Mouse (Mus musculus): ENCODE results near the gene Plppr4. TPM values are rescaled to one million over a fixed set of nuclear protein-coding genes. Genes with fewer than 3 reads are reported as not detected.

Gene Plppr4
- 19.2 and 23.4 TPM in 2 replicates for polyA plus RNA-seq (2014; fragmentation: Nextera tagmentation; extraction: Ambion mirVana)

DNA sequence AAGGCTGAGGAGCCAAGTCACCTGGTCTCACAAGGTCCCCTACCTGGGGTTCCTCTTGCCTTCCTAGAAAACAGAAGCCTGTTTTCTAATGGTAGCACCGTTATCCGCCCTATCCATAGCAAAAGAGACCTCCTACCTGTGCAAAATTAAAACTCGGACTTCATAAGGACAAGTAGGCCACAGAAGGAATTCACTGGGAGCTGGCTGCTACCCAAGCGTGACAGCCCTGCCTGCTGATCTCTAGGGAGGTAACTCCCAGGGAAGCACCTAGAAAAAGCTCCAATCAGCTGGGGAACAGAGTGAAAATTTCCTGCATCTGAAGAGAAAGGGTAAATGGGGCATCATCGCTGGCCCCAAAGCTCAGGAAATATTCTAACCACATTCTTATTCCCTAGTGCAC is at the start of gene Plppr4:
TSS of gene Plppr4 (minus strand) at position 349 of the 400 bp plus-strand sequence.
- Histone ChIP-seq H3K27ac (peak within 1 kb of the TSS; percentile 76), H3K27me3 (ENCODE audit: control insufficient read depth, insufficient read depth, low read length) (no peaks in the 10 kb centered on the region), H3K4me2 (replicated peaks) (peak within 1 kb of the TSS; percentile 66), H3K4me3 (replicated peaks; ENCODE audit: low read length) (peak within 1 kb of the TSS; percentile 66), H3K36me3 (replicated peaks; ENCODE audit: control insufficient read depth, insufficient read depth) (no peaks in the 10 kb centered on the region), H3K9me3 (ENCODE audit: control insufficient read depth, low read length) (no peaks in the 10 kb centered on the region), H3K4me1 (replicated peaks; ENCODE audit: control insufficient read depth, insufficient read depth, low read length) (peaks cover 6% of the 10 kb centered on the region), H3K9ac (peak within 1 kb of the TSS; percentile 82)
- ATAC-seq (ENCODE audit: low FRiP score) (no peak), DNase-seq (ENCODE audit: low spot score) (no peak)
- 29% methylated on average over 5 of the region's 5 CpGs for WGBS

DNA sequence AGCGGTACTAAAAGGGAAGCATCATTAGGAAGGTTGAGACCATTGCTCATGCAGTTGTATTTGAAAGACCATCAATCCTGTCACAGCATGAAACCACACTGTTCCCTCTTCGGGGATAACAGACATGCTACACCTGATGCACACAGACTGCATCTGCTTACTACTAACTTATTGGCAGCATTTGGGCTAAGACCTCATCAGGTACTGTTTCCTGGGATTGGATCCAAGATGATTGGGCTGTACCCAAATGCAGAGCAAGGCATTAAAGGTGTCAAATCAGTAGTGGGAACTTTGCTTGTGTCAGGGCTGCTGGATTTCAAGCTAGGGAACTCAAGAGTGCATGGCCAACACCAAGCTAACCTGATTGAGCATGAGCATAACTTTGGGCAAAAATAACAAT is 45.1 kb upstream of the Plppr4 start:
- 86% methylated on average over 2 of the region's 2 CpGs for WGBS
- H3K36me3 ChIP-seq (replicated peaks; ENCODE audit: control insufficient read depth, insufficient read depth), result no peaks in the 10 kb centered on the region
- no peaks in the 10 kb centered on the region for H3K4me1 ChIP-seq (replicated peaks; ENCODE audit: control insufficient read depth, insufficient read depth, low read length)

DNA sequence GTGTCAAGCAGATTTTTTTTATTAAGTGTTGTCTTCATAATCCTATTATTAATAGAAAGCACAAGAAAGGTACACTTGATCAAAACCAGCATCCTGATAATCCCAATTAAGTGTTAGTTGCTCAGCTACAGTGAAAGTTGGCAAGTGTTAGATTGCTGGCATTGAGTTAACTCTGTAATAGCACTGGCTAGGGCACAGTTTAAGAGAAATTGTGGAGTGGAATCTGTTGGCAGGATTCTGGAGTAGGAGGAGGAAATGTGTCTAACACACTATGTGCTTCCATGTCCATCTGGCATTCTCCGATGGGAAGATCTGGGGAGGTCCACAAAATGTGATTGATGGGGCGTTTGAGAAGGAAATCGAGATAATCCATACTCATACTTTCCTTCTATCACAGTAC is 43.1 kb upstream of the Plppr4 start:
- DNase-seq (ENCODE audit: low spot score) (no peak), ATAC-seq (ENCODE audit: low FRiP score) (no peak)
- Histone ChIP-seq H3K9me3 (ENCODE audit: control insufficient read depth, low read length) (no peaks in the 10 kb centered on the region), H3K9ac (no peak overlapping the region), H3K27me3 (ENCODE audit: control insufficient read depth, insufficient read depth, low read length) (no peaks in the 10 kb centered on the region), H3K36me3 (replicated peaks; ENCODE audit: control insufficient read depth, insufficient read depth) (no peaks in the 10 kb centered on the region), H3K4me3 (replicated peaks; ENCODE audit: low read length) (no peak overlapping the region), H3K4me2 (replicated peaks) (no peak overlapping the region), H3K27ac (no peak overlapping the region), H3K4me1 (replicated peaks; ENCODE audit: control insufficient read depth, insufficient read depth, low read length) (no peaks in the 10 kb centered on the region)
- 85% methylated on average over 3 of the region's 3 CpGs for WGBS

More for the DNA sequence above, 45.1 kb upstream of the Plppr4 start:
- no peaks in the 10 kb centered on the region for H3K27me3 ChIP-seq (ENCODE audit: control insufficient read depth, insufficient read depth, low read length)
- no peaks in the 10 kb centered on the region for H3K9me3 ChIP-seq (ENCODE audit: control insufficient read depth, low read length)
- H3K9ac ChIP-seq, result no peak overlapping the region
- no peak overlapping the region for H3K27ac ChIP-seq
- DNase-seq (ENCODE audit: low spot score) (no peak), ATAC-seq (ENCODE audit: low FRiP score) (no peak)
- no peak overlapping the region for H3K4me2 ChIP-seq (replicated peaks)
- H3K4me3 ChIP-seq (replicated peaks; ENCODE audit: low read length), result no peak overlapping the region

DNA sequence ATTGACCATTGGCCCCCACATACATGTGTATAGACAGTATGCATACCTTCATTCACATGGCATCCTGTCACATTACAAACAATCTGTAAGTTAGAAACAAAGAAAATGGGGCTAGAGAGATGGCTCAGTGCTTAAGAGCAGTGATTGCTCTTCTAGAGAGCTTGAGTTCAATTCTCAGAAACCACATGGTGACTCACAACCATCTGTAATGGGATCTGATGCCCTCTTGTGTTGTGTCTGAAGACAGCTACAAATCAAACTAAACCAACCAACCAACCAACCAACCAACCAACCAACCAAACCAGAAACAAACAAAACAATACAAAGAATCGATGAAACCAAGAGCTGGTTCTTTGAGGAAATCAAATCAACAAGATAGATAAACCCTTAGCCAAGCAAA is 5.4 kb upstream of the Plppr4 start:
- 98% methylated on average over 1 of the region's 1 CpGs for WGBS
- no peaks in the 10 kb centered on the region for H3K27me3 ChIP-seq (ENCODE audit: control insufficient read depth, insufficient read depth, low read length)
- H3K27ac ChIP-seq, result no peak overlapping the region
- H3K4me2 ChIP-seq (replicated peaks), result no peak overlapping the region
- H3K9me3 ChIP-seq (ENCODE audit: control insufficient read depth, low read length), result 0 out of 2 replicates have a peak, but pooled peaks cover 3% of the 10 kb centered on the region
- ATAC-seq (ENCODE audit: low FRiP score), result no peak
- H3K36me3 ChIP-seq (replicated peaks; ENCODE audit: control insufficient read depth, insufficient read depth), result no peaks in the 10 kb centered on the region
- no peak overlapping the region for H3K9ac ChIP-seq
- no peak overlapping the region for H3K4me3 ChIP-seq (replicated peaks; ENCODE audit: low read length)
- no peaks in the 10 kb centered on the region for H3K4me1 ChIP-seq (replicated peaks; ENCODE audit: control insufficient read depth, insufficient read depth, low read length)
- no peak for DNase-seq (ENCODE audit: low spot score)

DNA sequence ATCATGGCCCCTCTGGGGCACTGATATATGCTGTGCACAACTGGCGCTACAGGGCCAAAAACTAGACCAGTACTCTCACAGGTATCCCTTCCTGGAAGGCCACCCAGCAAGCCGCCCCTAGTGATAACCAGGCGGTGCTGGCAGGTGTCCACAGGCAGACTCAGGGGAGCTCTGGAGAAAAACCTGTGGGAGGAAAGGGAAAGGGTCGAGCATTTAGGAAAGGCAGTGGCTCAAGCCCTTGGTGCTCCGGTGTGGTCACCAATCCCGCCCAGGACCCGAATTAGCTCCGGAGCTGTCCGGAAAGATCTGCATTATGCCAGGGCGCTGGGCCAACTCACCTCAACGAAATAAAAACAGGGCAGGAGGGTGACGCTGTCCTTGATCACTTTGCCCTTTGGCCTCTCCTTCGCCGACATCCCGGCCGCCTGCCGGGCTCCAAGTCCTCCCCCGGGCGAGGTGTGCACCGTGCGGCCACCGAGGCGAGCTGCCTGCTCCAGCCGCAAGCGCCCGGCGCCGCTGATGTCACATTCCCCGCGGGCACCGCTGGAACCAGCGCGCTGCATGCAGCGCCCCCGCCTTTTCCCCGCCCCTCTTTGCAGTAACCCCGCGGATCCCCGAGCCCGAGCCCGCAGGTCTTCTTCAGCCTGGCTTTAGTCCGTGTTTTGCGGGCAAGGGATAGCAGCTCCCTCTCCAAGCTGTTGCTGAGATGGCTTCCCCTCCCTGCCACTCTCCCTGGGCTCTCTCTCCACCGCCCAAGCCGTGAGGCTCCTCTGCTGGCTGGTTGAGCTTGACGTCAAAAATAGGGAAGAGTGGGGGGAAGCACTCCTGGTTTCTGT is 772 bp downstream of the Plppr4 start:
- peak overlapping the region; percentile 66 for H3K4me3 ChIP-seq (replicated peaks; ENCODE audit: low read length)
- peak overlapping the region; percentile 66 for H3K4me2 ChIP-seq (replicated peaks)
- WGBS, result 2% methylated on average over 46 of the region's 46 CpGs
- peak; percentile 90 for ATAC-seq (ENCODE audit: low FRiP score)
- peaks cover 6% of the 10 kb centered on the region for H3K4me1 ChIP-seq (replicated peaks; ENCODE audit: control insufficient read depth, insufficient read depth, low read length)
- no peaks in the 10 kb centered on the region for H3K36me3 ChIP-seq (replicated peaks; ENCODE audit: control insufficient read depth, insufficient read depth)
- H3K9ac ChIP-seq, result peak overlapping the region; percentile 82
- DNase-seq (ENCODE audit: low spot score), result peak; percentile 73
- peak overlapping the region; percentile 76 for H3K27ac ChIP-seq
- no peaks in the 10 kb centered on the region for H3K27me3 ChIP-seq (ENCODE audit: control insufficient read depth, insufficient read depth, low read length)
- no peaks in the 10 kb centered on the region for H3K9me3 ChIP-seq (ENCODE audit: control insufficient read depth, low read length)

DNA sequence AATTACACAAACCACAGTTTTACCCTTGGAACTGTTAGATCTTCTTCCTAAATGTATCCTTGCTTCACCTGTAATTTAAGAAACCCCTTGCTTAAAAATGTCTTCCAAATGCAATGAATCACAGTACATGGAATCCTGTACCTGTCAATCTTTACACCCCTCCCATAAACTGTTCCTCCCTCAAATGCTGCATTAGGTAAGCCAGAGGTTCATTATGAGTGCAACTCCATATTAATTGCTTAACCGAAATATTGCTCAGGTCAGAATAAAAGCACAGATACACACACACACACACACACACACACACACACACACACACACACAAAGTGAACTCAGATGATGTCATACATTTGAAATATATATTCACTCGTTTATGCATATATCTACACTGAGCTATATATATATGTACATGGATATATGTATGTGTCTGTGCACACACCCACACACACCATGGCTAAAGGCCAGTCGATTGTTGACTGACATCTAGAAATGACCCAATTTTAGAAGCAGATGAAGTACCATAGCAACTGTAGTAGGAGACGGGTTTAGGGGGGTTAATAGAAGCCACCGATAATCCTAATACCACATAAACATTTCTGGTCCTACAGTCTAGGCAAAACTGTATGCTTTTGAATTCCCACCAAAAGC is 1.6 kb downstream of the Plppr4 start:
- no peak for DNase-seq (ENCODE audit: low spot score)
- peaks cover 6% of the 10 kb centered on the region for H3K4me1 ChIP-seq (replicated peaks; ENCODE audit: control insufficient read depth, insufficient read depth, low read length)
- no peaks in the 10 kb centered on the region for H3K27me3 ChIP-seq (ENCODE audit: control insufficient read depth, insufficient read depth, low read length)
- H3K9ac ChIP-seq, result peak overlapping the region; percentile 82
- WGBS, result 82% methylated on average over 5 of the region's 5 CpGs
- no peaks in the 10 kb centered on the region for H3K36me3 ChIP-seq (replicated peaks; ENCODE audit: control insufficient read depth, insufficient read depth)
- H3K4me3 ChIP-seq (replicated peaks; ENCODE audit: low read length), result peak overlapping the region; percentile 66
- no peaks in the 10 kb centered on the region for H3K9me3 ChIP-seq (ENCODE audit: control insufficient read depth, low read length)
- ATAC-seq (ENCODE audit: low FRiP score), result peak; percentile 36; the same call in 1 of the 2 replicates
- peak overlapping the region; percentile 66 for H3K4me2 ChIP-seq (replicated peaks)
- H3K27ac ChIP-seq, result peak overlapping the region; percentile 76

DNA sequence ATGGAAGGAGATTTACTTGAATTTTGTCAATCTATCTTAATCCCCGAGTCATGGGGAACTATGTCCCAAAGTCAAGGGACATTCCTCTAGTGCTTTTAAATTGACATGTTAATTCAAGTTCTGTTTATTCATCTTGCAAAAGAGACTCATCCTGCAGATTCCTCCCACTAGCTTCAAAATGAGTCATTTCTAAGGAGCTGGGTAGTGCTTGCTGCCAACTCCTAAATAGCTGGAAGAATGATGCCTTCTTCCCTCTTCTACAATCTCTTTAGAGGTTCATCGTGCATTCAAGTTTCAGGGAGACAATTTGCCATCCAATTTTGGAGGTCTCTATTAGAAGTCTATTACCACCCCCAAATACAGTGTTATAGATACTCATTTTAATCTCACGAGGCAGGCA is 3.3 kb downstream of the Plppr4 start:
- ATAC-seq (ENCODE audit: low FRiP score) (no peak), DNase-seq (ENCODE audit: low spot score) (no peak)
- Histone ChIP-seq H3K27ac (no peak overlapping the region), H3K4me2 (replicated peaks) (no peak overlapping the region), H3K36me3 (replicated peaks; ENCODE audit: control insufficient read depth, insufficient read depth) (no peaks in the 10 kb centered on the region), H3K27me3 (ENCODE audit: control insufficient read depth, insufficient read depth, low read length) (no peaks in the 10 kb centered on the region), H3K4me1 (replicated peaks; ENCODE audit: control insufficient read depth, insufficient read depth, low read length) (peaks cover 6% of the 10 kb centered on the region), H3K9ac (no peak overlapping the region), H3K9me3 (ENCODE audit: control insufficient read depth, low read length) (no peaks in the 10 kb centered on the region), H3K4me3 (replicated peaks; ENCODE audit: low read length) (no peak overlapping the region)
- 92% methylated on average over 3 of the region's 3 CpGs for WGBS

DNA sequence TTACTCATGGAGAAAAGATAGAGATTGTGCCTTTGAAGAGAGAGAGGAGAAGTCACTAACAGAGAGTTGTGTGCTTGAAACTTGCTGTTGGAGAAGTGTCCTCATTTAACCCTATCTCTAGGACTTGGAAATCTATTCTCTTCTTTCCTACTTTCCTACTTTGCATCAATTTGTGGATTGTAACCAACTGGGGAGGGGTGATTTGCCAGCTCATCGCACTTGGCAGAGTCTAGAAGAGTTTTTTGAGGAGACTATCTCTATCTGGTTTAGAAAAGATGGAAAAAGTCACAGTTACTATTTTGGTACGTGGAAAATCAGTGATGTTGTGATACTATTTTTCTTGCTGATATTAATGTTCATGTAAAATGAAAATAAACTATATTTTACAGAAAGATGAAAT is 6.7 kb downstream of the Plppr4 start:
- Histone ChIP-seq H3K9ac (no peak overlapping the region), H3K4me3 (replicated peaks; ENCODE audit: low read length) (no peak overlapping the region), H3K4me1 (replicated peaks; ENCODE audit: control insufficient read depth, insufficient read depth, low read length) (no peaks in the 10 kb centered on the region), H3K9me3 (ENCODE audit: control insufficient read depth, low read length) (no peaks in the 10 kb centered on the region), H3K27me3 (ENCODE audit: control insufficient read depth, insufficient read depth, low read length) (no peaks in the 10 kb centered on the region), H3K4me2 (replicated peaks) (no peak overlapping the region), H3K36me3 (replicated peaks; ENCODE audit: control insufficient read depth, insufficient read depth) (no peaks in the 10 kb centered on the region), H3K27ac (no peak overlapping the region)
- 90% methylated on average over 2 of the region's 2 CpGs for WGBS
- ATAC-seq (ENCODE audit: low FRiP score), result no peak
- DNase-seq (ENCODE audit: low spot score), result no peak

DNA sequence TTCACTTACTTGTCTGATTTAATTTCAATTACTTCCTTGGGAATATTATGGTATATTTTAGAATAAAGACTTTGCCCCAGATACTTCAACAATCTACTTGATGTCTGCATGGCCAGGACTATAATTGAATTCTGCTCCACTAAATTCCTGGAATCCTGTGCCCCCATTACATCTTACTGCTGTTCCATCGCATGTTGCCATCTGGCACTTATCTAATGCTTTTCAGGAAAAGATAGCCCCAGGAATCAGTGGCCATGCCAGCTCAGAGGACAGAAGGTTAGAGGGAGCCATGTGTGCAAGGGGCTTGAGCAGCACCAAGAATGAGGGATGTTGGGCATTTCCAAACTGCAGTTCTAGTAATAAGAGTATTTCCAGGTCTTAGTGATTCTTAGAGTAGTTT is 14.3 kb downstream of the Plppr4 start:
- no peak overlapping the region for H3K4me2 ChIP-seq (replicated peaks)
- H3K4me1 ChIP-seq (replicated peaks; ENCODE audit: control insufficient read depth, insufficient read depth, low read length), result no peaks in the 10 kb centered on the region
- no peaks in the 10 kb centered on the region for H3K36me3 ChIP-seq (replicated peaks; ENCODE audit: control insufficient read depth, insufficient read depth)
- H3K4me3 ChIP-seq (replicated peaks; ENCODE audit: low read length), result no peak overlapping the region
- no peak overlapping the region for H3K27ac ChIP-seq
- H3K9ac ChIP-seq, result no peak overlapping the region
- WGBS, result 91% methylated on average over 1 of the region's 1 CpGs
- H3K27me3 ChIP-seq (ENCODE audit: control insufficient read depth, insufficient read depth, low read length), result no peaks in the 10 kb centered on the region
- no peaks in the 10 kb centered on the region for H3K9me3 ChIP-seq (ENCODE audit: control insufficient read depth, low read length)
- no peak for ATAC-seq (ENCODE audit: low FRiP score)
- no peak for DNase-seq (ENCODE audit: low spot score)
